Mouse (Mus musculus): Measurements from ENCODE around the gene Nisch. TPM values are rescaled to one million over a fixed set of nuclear protein-coding genes. Genes with fewer than 3 reads are reported as not detected.

Gene Nisch
- polyA plus RNA-seq, 1 experiment from 2014 or later = 217 TPM

GRCm38 (mm10) chr14:31209133-31209557 lies 7.6 kb downstream of the Nisch start:
- no peak for DNase-seq (ENCODE audit: low spot score)
- 79% methylated on average over 4 of the region's 4 CpGs for WGBS
- H3K4me3 ChIP-seq (ENCODE audit: low read depth, low read length) = no peak overlapping the region
- H3K4me2 ChIP-seq (ENCODE audit: low read length) = no peak overlapping the region
- H3K36me3 ChIP-seq (ENCODE audit: control insufficient read depth, insufficient read depth, low read length) = peaks cover 6% of the 10 kb centered on the region
- H3K27me3 ChIP-seq (replicated peaks; ENCODE audit: control insufficient read depth, insufficient read depth, low read length) = no peaks in the 10 kb centered on the region
- H3K27ac ChIP-seq (ENCODE audit: low read depth, low read length) = no peak overlapping the region
- H3K9me3 ChIP-seq (replicated peaks; ENCODE audit: control insufficient read depth, low read length) = no peaks in the 10 kb centered on the region
- peaks cover 11% of the 10 kb centered on the region; the same call in 1 of the 2 replicates for H3K4me1 ChIP-seq (ENCODE audit: control insufficient read depth, insufficient read depth, low read length)
- no peak overlapping the region for H3K9ac ChIP-seq (ENCODE audit: low read length)
- ATAC-seq = no peak

DNA sequence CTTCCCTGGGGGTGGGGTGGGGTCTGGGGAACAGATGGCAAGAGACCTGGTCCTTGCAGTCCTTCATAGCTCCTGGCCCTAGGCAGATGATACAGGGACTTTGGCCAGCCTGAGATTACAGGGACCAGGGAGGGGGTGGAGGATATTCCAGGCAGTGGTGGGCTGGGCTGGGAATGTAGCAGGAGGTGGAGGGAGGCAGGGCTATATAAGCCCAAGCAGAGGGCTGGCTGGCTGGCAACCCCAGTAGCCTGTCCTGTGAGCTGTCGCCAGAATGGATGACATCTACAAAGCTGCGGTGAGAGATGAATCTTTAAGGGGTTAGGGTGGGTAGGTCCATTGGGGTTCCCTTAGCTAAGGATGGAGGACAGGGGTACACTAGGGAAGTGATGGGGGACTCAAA lies 8.7 kb downstream of the Nisch start, which contains the start of gene Tnnc1:
Gene Tnnc1, plus strand, starts transcription at position 229 of the 400 bp plus-strand sequence.
- H3K4me3 ChIP-seq (ENCODE audit: low read depth, low read length) = peak within 1 kb of the TSS; percentile 81; the same call in 1 of the 2 replicates
- no peak for DNase-seq (ENCODE audit: low spot score)
- peaks cover 11% of the 10 kb centered on the region; the same call in 1 of the 2 replicates for H3K4me1 ChIP-seq (ENCODE audit: control insufficient read depth, insufficient read depth, low read length)
- peak within 1 kb of the TSS; percentile 95 for H3K9ac ChIP-seq (ENCODE audit: low read length)
- peaks cover 17% of the 10 kb centered on the region for H3K36me3 ChIP-seq (ENCODE audit: control insufficient read depth, insufficient read depth, low read length)
- H3K27ac ChIP-seq (ENCODE audit: low read depth, low read length) = peak within 1 kb of the TSS; percentile 88; the same call in 1 of the 2 replicates
- WGBS = 75% methylated on average over 2 of the region's 2 CpGs
- H3K27me3 ChIP-seq (replicated peaks; ENCODE audit: control insufficient read depth, insufficient read depth, low read length) = no peaks in the 10 kb centered on the region
- H3K9me3 ChIP-seq (replicated peaks; ENCODE audit: control insufficient read depth, low read length) = no peaks in the 10 kb centered on the region
- peak within 1 kb of the TSS; percentile 86 for H3K4me2 ChIP-seq (ENCODE audit: low read length)
- ATAC-seq = no peak

- H3K4me3 ChIP-seq (ENCODE audit: low read depth, low read length) = peak overlapping the region; percentile 81
- no peaks in the 10 kb centered on the region for H3K9me3 ChIP-seq (replicated peaks; ENCODE audit: control insufficient read depth, low read length)
- peaks cover 11% of the 10 kb centered on the region; the same call in 1 of the 2 replicates for H3K4me1 ChIP-seq (ENCODE audit: control insufficient read depth, insufficient read depth, low read length)
- ATAC-seq = peak; percentile 19
- DNase-seq (ENCODE audit: low spot score) = no peak
- peak overlapping the region; percentile 95 for H3K9ac ChIP-seq (ENCODE audit: low read length)
- peaks cover 25% of the 10 kb centered on the region for H3K36me3 ChIP-seq (ENCODE audit: control insufficient read depth, insufficient read depth, low read length)
- peak overlapping the region; percentile 88 for H3K27ac ChIP-seq (ENCODE audit: low read depth, low read length)
- H3K27me3 ChIP-seq (replicated peaks; ENCODE audit: control insufficient read depth, insufficient read depth, low read length) = no peaks in the 10 kb centered on the region
- WGBS = 81% methylated on average over 13 of the region's 13 CpGs
- H3K4me2 ChIP-seq (ENCODE audit: low read length) = peak overlapping the region; percentile 86
Observed at GRCm38 (mm10) chr14:31207070-31207830, 9.5 kb downstream of the Nisch start.

DNA sequence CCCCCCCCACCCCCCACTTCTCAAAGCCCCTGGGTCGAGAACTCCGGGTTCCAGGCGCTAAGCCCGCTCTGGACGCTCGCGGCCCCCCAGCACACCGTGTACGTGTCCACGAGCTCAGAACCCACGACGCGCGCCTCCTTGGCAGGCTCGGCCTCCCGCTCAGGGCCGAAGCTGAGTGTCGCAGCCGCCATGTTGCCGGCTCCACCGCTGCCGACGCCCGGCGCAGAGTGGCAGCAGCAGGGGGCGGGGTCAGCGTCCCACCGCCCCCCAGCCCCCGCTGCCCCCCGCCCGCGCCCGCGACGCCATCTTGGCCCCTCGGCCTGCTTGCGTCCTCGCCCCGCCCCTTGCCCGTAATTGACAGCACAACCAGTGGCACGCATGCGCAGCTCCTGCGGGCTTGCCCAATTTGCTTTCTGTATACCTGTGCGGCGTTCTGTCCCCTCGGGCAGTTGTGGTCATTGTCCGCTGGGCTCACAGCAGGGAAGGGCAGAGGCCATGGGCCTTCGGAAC lies 10.2 kb downstream of the Nisch start:
- DNase-seq (ENCODE audit: low spot score) = peak; percentile 97
- Histone ChIP-seq H3K9ac (ENCODE audit: low read length) (peak overlapping the region; percentile 95), H3K36me3 (ENCODE audit: control insufficient read depth, insufficient read depth, low read length) (peaks cover 32% of the 10 kb centered on the region), H3K4me3 (ENCODE audit: low read depth, low read length) (peak overlapping the region; percentile 81), H3K4me2 (ENCODE audit: low read length) (peak overlapping the region; percentile 86), H3K4me1 (ENCODE audit: control insufficient read depth, insufficient read depth, low read length) (peaks cover 11% of the 10 kb centered on the region; the same call in 1 of the 2 replicates), H3K27me3 (replicated peaks; ENCODE audit: control insufficient read depth, insufficient read depth, low read length) (no peaks in the 10 kb centered on the region), H3K9me3 (replicated peaks; ENCODE audit: control insufficient read depth, low read length) (no peaks in the 10 kb centered on the region), H3K27ac (ENCODE audit: low read depth, low read length) (peak overlapping the region; percentile 88)
- ATAC-seq = peak; percentile 82
- WGBS = under 1% methylated on average over 37 of the region's 48 CpGs

DNA sequence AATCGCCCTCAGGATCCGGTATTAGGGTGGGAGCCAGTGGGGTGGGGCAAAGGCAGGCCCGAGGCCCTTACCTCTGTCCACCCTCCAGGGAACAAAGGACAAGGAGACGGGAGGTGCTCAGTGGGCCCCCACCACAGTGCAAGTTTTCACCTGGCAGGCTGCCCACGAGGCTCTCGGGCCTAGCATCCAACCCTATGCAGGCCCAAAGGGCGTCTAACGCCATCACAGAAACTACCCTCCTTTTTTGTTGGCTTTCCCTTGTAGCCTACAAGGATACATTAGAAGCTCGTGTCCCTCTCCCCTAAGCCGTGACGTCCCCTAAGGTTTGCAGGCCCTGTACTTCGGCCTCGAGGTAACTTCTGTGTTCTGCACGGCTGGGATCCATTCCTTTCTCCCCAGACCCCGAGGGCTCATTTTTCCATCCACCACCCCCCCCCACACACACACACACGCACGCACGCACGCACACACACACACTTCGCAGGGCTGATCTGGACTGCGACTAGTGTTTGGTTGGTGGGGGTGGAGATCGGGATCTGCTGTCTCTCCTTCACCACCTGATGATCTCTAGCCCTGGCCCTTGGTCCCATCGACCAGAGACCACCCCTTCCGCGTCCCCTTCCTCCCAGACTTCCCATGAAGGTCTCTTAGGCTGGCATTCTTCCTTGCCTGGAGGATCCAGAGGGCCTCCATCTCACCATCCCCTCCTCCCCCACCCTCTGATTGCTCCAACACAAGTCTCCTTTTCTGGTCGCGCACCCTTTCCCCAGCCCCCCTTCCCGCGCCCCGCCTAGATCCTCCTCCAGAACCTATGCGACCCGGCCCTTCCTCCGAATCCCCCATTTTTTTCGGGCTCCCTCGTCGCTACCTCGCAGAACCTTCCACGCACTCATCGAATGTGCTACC lies 10.9 kb downstream of the Nisch start:
- peak overlapping the region; percentile 86 for H3K4me2 ChIP-seq (ENCODE audit: low read length)
- H3K9me3 ChIP-seq (replicated peaks; ENCODE audit: control insufficient read depth, low read length) = no peaks in the 10 kb centered on the region
- DNase-seq (ENCODE audit: low spot score) (peak; percentile 58), ATAC-seq (peak; percentile 57)
- H3K27me3 ChIP-seq (replicated peaks; ENCODE audit: control insufficient read depth, insufficient read depth, low read length) = no peaks in the 10 kb centered on the region
- peak overlapping the region; percentile 95 for H3K9ac ChIP-seq (ENCODE audit: low read length)
- peak overlapping the region; percentile 88 for H3K27ac ChIP-seq (ENCODE audit: low read depth, low read length)
- H3K4me3 ChIP-seq (ENCODE audit: low read depth, low read length) = peak overlapping the region; percentile 81
- H3K4me1 ChIP-seq (ENCODE audit: control insufficient read depth, insufficient read depth, low read length) = peaks cover 11% of the 10 kb centered on the region; the same call in 1 of the 2 replicates
- H3K36me3 ChIP-seq (ENCODE audit: control insufficient read depth, insufficient read depth, low read length) = peaks cover 39% of the 10 kb centered on the region
- under 1% methylated on average over 39 of the region's 39 CpGs for WGBS

DNA sequence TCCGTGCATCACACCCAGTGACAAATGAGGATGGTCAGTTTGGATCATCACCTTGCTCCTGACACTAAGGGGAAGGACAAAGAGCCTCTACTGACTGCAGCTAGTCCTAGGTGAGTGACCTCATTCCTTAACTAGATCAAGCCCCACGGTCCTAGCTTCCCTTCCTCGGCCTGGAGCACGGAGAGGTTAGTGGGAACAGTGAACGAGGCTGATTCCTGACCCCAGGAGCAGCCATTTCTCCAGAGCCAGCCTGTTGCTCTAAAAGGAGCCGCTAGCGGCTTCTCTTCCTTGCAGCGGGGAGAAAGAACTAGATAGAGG lies 11.5 kb downstream of the Nisch start:
- Histone ChIP-seq H3K9me3 (replicated peaks; ENCODE audit: control insufficient read depth, low read length) (no peaks in the 10 kb centered on the region), H3K36me3 (ENCODE audit: control insufficient read depth, insufficient read depth, low read length) (peaks cover 45% of the 10 kb centered on the region), H3K4me2 (ENCODE audit: low read length) (peak overlapping the region; percentile 86), H3K9ac (ENCODE audit: low read length) (peak overlapping the region; percentile 95), H3K27me3 (replicated peaks; ENCODE audit: control insufficient read depth, insufficient read depth, low read length) (no peaks in the 10 kb centered on the region), H3K4me3 (ENCODE audit: low read depth, low read length) (peak overlapping the region; percentile 81), H3K27ac (ENCODE audit: low read depth, low read length) (peak overlapping the region; percentile 88), H3K4me1 (ENCODE audit: control insufficient read depth, insufficient read depth, low read length) (peaks cover 11% of the 10 kb centered on the region; the same call in 1 of the 2 replicates)
- DNase-seq (ENCODE audit: low spot score) = no peak
- ATAC-seq = no peak
- WGBS = 20% methylated on average over 8 of the region's 8 CpGs

DNA sequence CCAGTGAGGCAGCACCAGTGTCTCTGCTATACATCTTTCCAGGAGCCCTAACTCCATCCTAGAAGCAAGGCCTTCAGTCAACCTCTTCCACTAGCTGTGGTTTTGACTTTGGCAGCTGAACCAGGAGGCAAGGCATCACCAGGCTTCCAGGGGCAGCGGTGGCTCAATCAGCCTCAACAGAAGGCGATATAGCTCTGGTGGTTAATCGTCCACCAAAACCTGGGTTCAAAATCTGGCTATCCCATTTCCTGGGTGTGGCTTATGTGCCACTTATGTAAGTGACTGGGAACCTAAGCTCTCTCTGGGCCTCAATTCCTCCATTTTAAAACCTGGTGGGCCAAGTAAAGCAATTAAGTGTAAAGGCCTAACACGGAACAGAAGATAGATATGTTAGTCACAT lies 11.9 kb downstream of the Nisch start:
- ATAC-seq (no peak), DNase-seq (ENCODE audit: low spot score) (no peak)
- H3K36me3 ChIP-seq (ENCODE audit: control insufficient read depth, insufficient read depth, low read length) = peaks cover 49% of the 10 kb centered on the region
- peak overlapping the region; percentile 95 for H3K9ac ChIP-seq (ENCODE audit: low read length)
- no peaks in the 10 kb centered on the region for H3K27me3 ChIP-seq (replicated peaks; ENCODE audit: control insufficient read depth, insufficient read depth, low read length)
- WGBS = 76% methylated on average over 4 of the region's 4 CpGs
- H3K4me3 ChIP-seq (ENCODE audit: low read depth, low read length) = peak overlapping the region; percentile 81
- no peaks in the 10 kb centered on the region for H3K9me3 ChIP-seq (replicated peaks; ENCODE audit: control insufficient read depth, low read length)
- peaks cover 11% of the 10 kb centered on the region; the same call in 1 of the 2 replicates for H3K4me1 ChIP-seq (ENCODE audit: control insufficient read depth, insufficient read depth, low read length)
- peak overlapping the region; percentile 86 for H3K4me2 ChIP-seq (ENCODE audit: low read length)
- no peak overlapping the region for H3K27ac ChIP-seq (ENCODE audit: low read depth, low read length)

GRCm38 (mm10) chr14:31200038-31200437 lies 16.7 kb downstream of the Nisch start:
- H3K4me2 ChIP-seq (ENCODE audit: low read length) = no peak overlapping the region
- no peaks in the 10 kb centered on the region for H3K9me3 ChIP-seq (replicated peaks; ENCODE audit: control insufficient read depth, low read length)
- DNase-seq (ENCODE audit: low spot score) = no peak
- H3K27ac ChIP-seq (ENCODE audit: low read depth, low read length) = no peak overlapping the region
- 86% methylated on average over 3 of the region's 3 CpGs for whole genome bisulfite sequencing
- H3K36me3 ChIP-seq (ENCODE audit: control insufficient read depth, insufficient read depth, low read length) = peaks cover 92% of the 10 kb centered on the region
- H3K9ac ChIP-seq (ENCODE audit: low read length) = no peak overlapping the region
- ATAC-seq = no peak
- H3K4me3 ChIP-seq (ENCODE audit: low read depth, low read length) = no peak overlapping the region
- H3K27me3 ChIP-seq (replicated peaks; ENCODE audit: control insufficient read depth, insufficient read depth, low read length) = no peaks in the 10 kb centered on the region
- peaks cover 9% of the 10 kb centered on the region; the same call in 1 of the 2 replicates for H3K4me1 ChIP-seq (ENCODE audit: control insufficient read depth, insufficient read depth, low read length)

Data from forebrain, embryonic 14.5 days (tissue).